Mouse (Mus musculus): Measurements from ENCODE around the gene Trappc6a. TPM values are rescaled to one million over a fixed set of nuclear protein-coding genes. Genes with fewer than 3 reads are reported as not detected.
A peak's percentile ranks its signal among the peaks of the same experiment; 100 is the strongest.

The Trappc6a gene
- total and polyA plus RNA-seq, 3 experiments, result 41.1 to 201 (median 72.2) TPM

DNA sequence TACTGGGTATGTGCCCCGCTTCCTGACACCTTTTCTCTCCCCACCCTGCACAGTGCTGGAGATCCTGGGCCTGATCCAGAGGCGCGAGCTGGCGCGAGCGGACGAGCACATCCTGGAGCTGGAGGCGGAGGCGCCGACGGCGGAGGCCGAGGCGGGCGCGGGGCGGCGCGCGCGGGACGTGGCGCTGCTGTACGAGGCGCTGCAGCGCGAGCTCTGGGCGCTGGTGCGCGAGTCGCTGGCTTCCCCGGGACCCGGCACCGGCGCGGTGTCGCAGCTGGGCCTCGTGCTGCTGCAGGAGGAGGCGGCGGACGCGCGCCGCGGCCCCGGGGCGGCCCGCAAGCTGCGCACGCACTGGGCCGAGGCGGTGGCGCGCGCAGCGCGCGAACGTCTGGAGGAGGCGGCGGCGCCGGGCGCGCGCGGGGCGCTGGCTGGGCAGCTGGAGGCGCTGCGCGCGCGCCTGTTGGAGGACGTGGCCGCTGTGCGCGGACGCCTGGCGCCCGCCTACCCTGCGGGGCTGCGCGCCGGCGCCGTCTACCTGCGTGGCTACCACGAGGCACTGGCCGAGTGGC is 34.2 kb upstream of the Trappc6a start:
- Histone ChIP-seq H3K4me2 (ENCODE audit: insufficient read depth, low read depth, poor library complexity, severe bottlenecking) (0 out of 2 replicates have a peak overlapping the region, but pooled peaks have one; percentile 4), H3K9me3 (replicated peaks; ENCODE audit: low read length) (peaks cover 14% of the 10 kb centered on the region), H3K79me2 (replicated peaks; ENCODE audit: control insufficient read depth, extremely low read depth, insufficient read depth, poor library complexity, severe bottlenecking) (no peaks in the 10 kb centered on the region), H3K27me3 (replicated peaks) (peaks cover 80% of the 10 kb centered on the region), H3K4me3 (replicated peaks in 1 of 3; ENCODE audit: low read depth in 2 of 3, low read length in 2 of 3, poor library complexity in 1 of 3) (no peak overlapping the region), H3K9ac (ENCODE audit: insufficient read depth, low read depth) (no peak overlapping the region), H3K4me1 (ENCODE audit: control insufficient read depth in 1 of 2, insufficient read depth in 2 of 2) (peaks cover 5 to 16% of the 10 kb centered on the region in 2 experiments), H3K36me3 (replicated peaks in 1 of 2; ENCODE audit: control insufficient read depth in 1 of 2, insufficient read depth in 1 of 2, low read length in 1 of 2) (no peaks in the 10 kb centered on the region), H3K27ac (ENCODE audit: insufficient read depth, low read depth) (no peak overlapping the region)
- no peak for DNase-seq (ENCODE audit: extremely low read depth)
- in situ Hi-C loops (cut with MboI; ENCODE audit: low pct_ligation_motif_present, low pct_unique_long_range_greater_than_20kb, low sequenced_read_pairs), result no loop called here
- dilution Hi-C loops (cut with MboI; ENCODE audit: extremely low pct_ligation_motif_present, extremely low pct_unique_long_range_greater_than_20kb, low sequenced_read_pairs), result no loop called here
- no peak for TF ChIP-seq MAX (IDR thresholded peaks at IDR 0.05; ENCODE audit: low read length)
- no peak for TF ChIP-seq ZMIZ1 (IDR thresholded peaks at IDR 0.05; ENCODE audit: low read depth, low read length)
- TF ChIP-seq MEF2A (IDR thresholded peaks at IDR 0.05; ENCODE audit: borderline replicate concordance, low read depth, low read length), result no peak
- TF ChIP-seq RAD21 (IDR thresholded peaks at IDR 0.05; ENCODE audit: low read depth, low read length), result no peak
- TF ChIP-seq POLR2AphosphoS2 (IDR thresholded peaks at IDR 0.05; ENCODE audit: low read depth, low read length), result no peak
- TF ChIP-seq ELF1 (IDR thresholded peaks at IDR 0.05; ENCODE audit: low read depth, low read length), result no peak
- TF ChIP-seq HCFC1 (IDR thresholded peaks at IDR 0.05; ENCODE audit: low read depth, low read length), result no peak
- TF ChIP-seq RCOR1 (conservative IDR thresholded peaks at IDR 0.05; ENCODE audit: low read depth, low read length), result no peak
- no peak for TF ChIP-seq TBP (conservative IDR thresholded peaks at IDR 0.05; ENCODE audit: low read depth, low read length)
- no peak for TF ChIP-seq MXI1 (IDR thresholded peaks at IDR 0.05; ENCODE audit: low read depth, low read length)
- TF ChIP-seq ZC3H11A (IDR thresholded peaks at IDR 0.05; ENCODE audit: low read depth, low read length), result no peak
- no peak for TF ChIP-seq UBTF (IDR thresholded peaks at IDR 0.05; ENCODE audit: low read depth, low read length)
- no peak for TF ChIP-seq ETS1 (conservative IDR thresholded peaks at IDR 0.05; ENCODE audit: low read depth, low read length)
- no peak for TF ChIP-seq CHD2 (IDR thresholded peaks at IDR 0.05; ENCODE audit: low read length)
- no peak for TF ChIP-seq SIN3A (IDR thresholded peaks at IDR 0.05; ENCODE audit: low read length)
- TF ChIP-seq PAX5 (IDR thresholded peaks at IDR 0.05; ENCODE audit: low read length), result no peak
- no peak for TF ChIP-seq NELFE (IDR thresholded peaks at IDR 0.05; ENCODE audit: low read depth, low read length)
- no peak for TF ChIP-seq JUN (IDR thresholded peaks at IDR 0.05; ENCODE audit: insufficient read depth, low read depth, low read length)
- TF ChIP-seq NRF1 (IDR thresholded peaks at IDR 0.05; ENCODE audit: low read depth, low read length), result no peak; the same call in 1 of the 2 replicates
- no peak for TF ChIP-seq USF2 (conservative IDR thresholded peaks at IDR 0.05; ENCODE audit: low read depth, low read length)

- Histone ChIP-seq H3K36me3 (replicated peaks in 1 of 2; ENCODE audit: control insufficient read depth in 1 of 2, insufficient read depth in 1 of 2, low read length in 1 of 2) (no peaks in the 10 kb centered on the region), H3K27ac (ENCODE audit: insufficient read depth, low read depth) (no peak overlapping the region), H3K4me3 (replicated peaks in 1 of 3; ENCODE audit: low read depth in 2 of 3, low read length in 2 of 3, poor library complexity in 1 of 3) (no peak overlapping the region), H3K79me2 (replicated peaks; ENCODE audit: control insufficient read depth, extremely low read depth, insufficient read depth, poor library complexity, severe bottlenecking) (no peaks in the 10 kb centered on the region), H3K9ac (ENCODE audit: insufficient read depth, low read depth) (no peak overlapping the region), H3K4me2 (ENCODE audit: insufficient read depth, low read depth, poor library complexity, severe bottlenecking) (no peak overlapping the region), H3K4me1 (ENCODE audit: control insufficient read depth in 1 of 2, insufficient read depth in 2 of 2) (peaks cover 10 to 20% of the 10 kb centered on the region in 2 experiments), H3K27me3 (replicated peaks) (peaks cover 73% of the 10 kb centered on the region), H3K9me3 (replicated peaks; ENCODE audit: low read length) (peaks cover 13% of the 10 kb centered on the region)
- no peak for DNase-seq (ENCODE audit: extremely low read depth)
- in situ Hi-C loops (cut with MboI; ENCODE audit: low pct_ligation_motif_present, low pct_unique_long_range_greater_than_20kb, low sequenced_read_pairs), result no loop called here
- dilution Hi-C loops (cut with MboI; ENCODE audit: extremely low pct_ligation_motif_present, extremely low pct_unique_long_range_greater_than_20kb, low sequenced_read_pairs), result no loop called here
- TF ChIP-seq ZKSCAN1 (IDR thresholded peaks at IDR 0.05; ENCODE audit: borderline replicate concordance, low read depth, low read length) (no peak), MEF2A (IDR thresholded peaks at IDR 0.05; ENCODE audit: borderline replicate concordance, low read depth, low read length) (no peak), IRF4 (IDR thresholded peaks at IDR 0.05; ENCODE audit: low read depth, low read length) (0 out of 2 replicates have a peak, but pooled peaks have one; percentile 12), RAD21 (IDR thresholded peaks at IDR 0.05; ENCODE audit: low read depth, low read length) (peak; percentile 53), ZC3H11A (IDR thresholded peaks at IDR 0.05; ENCODE audit: low read depth, low read length) (no peak), ZMIZ1 (IDR thresholded peaks at IDR 0.05; ENCODE audit: low read depth, low read length) (no peak), JUN (IDR thresholded peaks at IDR 0.05; ENCODE audit: insufficient read depth, low read depth, low read length) (no peak), CHD1 (IDR thresholded peaks at IDR 0.05; ENCODE audit: low read depth, low read length) (no peak), SMC3 (IDR thresholded peaks at IDR 0.05; ENCODE audit: low read depth, low read length) (peak; percentile 38), MYC (IDR thresholded peaks at IDR 0.05; ENCODE audit: low read depth, low read length) (no peak), KAT2A (IDR thresholded peaks at IDR 0.05; ENCODE audit: insufficient replicate concordance, low read length) (no peak), CTCF (conservative IDR thresholded peaks at IDR 0.05 in 1 of 2, IDR thresholded peaks at IDR 0.05 in 1 of 2; ENCODE audit: low read depth in 2 of 2, low read length in 2 of 2) (peak in 1 of 2 experiments; percentile 61; a peak in 2 of 4 replicates)
These were observed 31.1 kb upstream of the Trappc6a start for GRCm38 (mm10) chr7:19477084-19477483.
